Mouse (Mus musculus): ENCODE results near the gene St5.
A peak's percentile ranks its signal among the peaks of the same experiment; 100 is the strongest.

St5 gene

GRCm38 (mm10) chr7:109637391-109637790, 66.0 kb downstream of the St5 start:
- DNase-seq (ENCODE audit: low spot score), result no peak

- DNase-seq (ENCODE audit: low spot score), result no peak
These were observed 67.2 kb downstream of the St5 start for GRCm38 (mm10) chr7:109636086-109636792.

GRCm38 (mm10) chr7:109633404-109634085, 69.9 kb downstream of the St5 start:
- DNase-seq (ENCODE audit: low spot score), result peak; percentile 70

- no peak for DNase-seq (ENCODE audit: low spot score)
These were observed 72.1 kb downstream of the St5 start for GRCm38 (mm10) chr7:109631330-109631729.

GRCm38 (mm10) chr7:109629871-109630778, 73.3 kb downstream of the St5 start:
- no peak for DNase-seq (ENCODE audit: low spot score)

- peak; percentile 54 for DNase-seq (ENCODE audit: low spot score)
These were observed 74.3 kb downstream of the St5 start for GRCm38 (mm10) chr7:109628935-109629609.

- DNase-seq (ENCODE audit: low spot score), result no peak
These were observed 75.6 kb downstream of the St5 start for GRCm38 (mm10) chr7:109627851-109628250.

GRCm38 (mm10) chr7:109622234-109622838, 81.1 kb downstream of the St5 start:
- DNase-seq (ENCODE audit: low spot score), result no peak

- no peak for DNase-seq (ENCODE audit: low spot score)
These were observed 82.4 kb downstream of the St5 start for GRCm38 (mm10) chr7:109620967-109621366.

- no peak for DNase-seq (ENCODE audit: low spot score)
These were observed 83.1 kb downstream of the St5 start for GRCm38 (mm10) chr7:109620288-109620687.

GRCm38 (mm10) chr7:109618721-109619120, 84.7 kb downstream of the St5 start:
- DNase-seq (ENCODE audit: low spot score), result peak; percentile 82

- no peak for DNase-seq (ENCODE audit: low spot score)
These were observed 85.6 kb downstream of the St5 start for GRCm38 (mm10) chr7:109617838-109618237.

- peak; percentile 96 for DNase-seq (ENCODE audit: low spot score)
These were observed 87.1 kb downstream of the St5 start for GRCm38 (mm10) chr7:109616034-109616979.

GRCm38 (mm10) chr7:109615601-109616000, 87.8 kb downstream of the St5 start:
- DNase-seq (ENCODE audit: low spot score), result no peak

GRCm38 (mm10) chr7:109614939-109615338, 88.5 kb downstream of the St5 start:
- no peak for DNase-seq (ENCODE audit: low spot score)

GRCm38 (mm10) chr7:109613531-109614021, 89.8 kb downstream of the St5 start:
- no peak for DNase-seq (ENCODE audit: low spot score)

- DNase-seq (ENCODE audit: low spot score), result no peak
These were observed 90.4 kb downstream of the St5 start for GRCm38 (mm10) chr7:109613051-109613450.

GRCm38 (mm10) chr7:109612531-109612930, 90.9 kb downstream of the St5 start:
- no peak for DNase-seq (ENCODE audit: low spot score)

- DNase-seq (ENCODE audit: low spot score), result no peak
These were observed 93.1 kb downstream of the St5 start for GRCm38 (mm10) chr7:109610348-109610747.
